Mouse (Mus musculus) erythroid progenitor cell, adult 5-6 weeks (primary cell): ENCODE measurements around the gene Eps8l1. TPM values are rescaled to one million over a fixed set of nuclear protein-coding genes. Genes with fewer than 3 reads are reported as not detected.

Experiments used
- ATAC-seq: replicated peaks from 2 replicates; pipeline ENCODE4 v1.8.0; 2016; ENCODE audit warnings: moderate number of reproducible peaks, mild to moderate bottlenecking, moderate TSS enrichment, inconsistent platforms; ENCODE audit not compliant: poor library complexity, low FRiP score, severe bottlenecking
- total RNA-seq, 2 experiments: library from RNA; stranded (forward) in 1 of 2; stranded (reverse) in 1 of 2; fragments of 150-400 nt in 1 of 2; fragments of 186-747, 209-891 nt in 1 of 2; gene quantifications; 2 replicates each; pipeline versions ENCODE4 v1.2.3 to v1.2.4; 2015 to 2017; ENCODE audit warnings: low replicate concordance in 2 of 2

The Eps8l1 gene
- total RNA-seq, 2 experiments from 2014 or later: 2.9 to 11.2 TPM

- ATAC-seq: no peak
These were observed 66.8 kb downstream of the Eps8l1 start for GRCm38 (mm10) chr7:4527302-4527689.

Other genes starting within 250 kb of the Eps8l1 start
- 1.1 TPM in 1 of 2 replicates, not detected in the other for gene Lilra5, start 222.9 kb upstream of the Eps8l1 start, total RNA-seq (2015; ENCODE audit: low replicate concordance)
- gene Lilra5, start 222.9 kb upstream of the Eps8l1 start, total RNA-seq (2017; ENCODE audit: low replicate concordance): 0.77 and 1.7 TPM in 2 replicates
- gene Ncr1, start 123.0 kb upstream of the Eps8l1 start, total RNA-seq (2015; ENCODE audit: low replicate concordance): 3.6 TPM in 1 of 2 replicates, not detected in the other
- 2.1 and 6.4 TPM in 2 replicates for gene Ncr1, start 123.0 kb upstream of the Eps8l1 start, total RNA-seq (2017; ENCODE audit: low replicate concordance)
- gene Gp6, start 62.9 kb upstream of the Eps8l1 start, total RNA-seq (2015; ENCODE audit: low replicate concordance): not detected in 2 replicates
- gene Gp6, start 62.9 kb upstream of the Eps8l1 start, total RNA-seq (2017; ENCODE audit: low replicate concordance): not detected in 2 replicates
- gene Rdh13, start 15.0 kb upstream of the Eps8l1 start, total RNA-seq (2015; ENCODE audit: low replicate concordance): 0.72 and 1.3 TPM in 2 replicates
- gene Rdh13, start 15.0 kb upstream of the Eps8l1 start, total RNA-seq (2017; ENCODE audit: low replicate concordance): 0.45 and 1.5 TPM in 2 replicates
- 73.9 and 133 TPM in 2 replicates for gene Ppp1r12c, start 41.0 kb downstream of the Eps8l1 start, total RNA-seq (2015; ENCODE audit: low replicate concordance)
- gene Ppp1r12c, start 41.0 kb downstream of the Eps8l1 start, total RNA-seq (2017; ENCODE audit: low replicate concordance): 123 and 130 TPM in 2 replicates
- 1.4 TPM in 1 of 2 replicates, not detected in the other for gene Tnnt1, start 55.7 kb downstream of the Eps8l1 start, total RNA-seq (2015; ENCODE audit: low replicate concordance)
- gene Tnnt1, start 55.7 kb downstream of the Eps8l1 start, total RNA-seq (2017; ENCODE audit: low replicate concordance): 3.9 TPM in 1 of 2 replicates, not detected in the other
- gene Tnni3, start 63.6 kb downstream of the Eps8l1 start, total RNA-seq (2015; ENCODE audit: low replicate concordance): not detected in 2 replicates
- gene Tnni3, start 63.6 kb downstream of the Eps8l1 start, total RNA-seq (2017; ENCODE audit: low replicate concordance): not detected in 2 replicates
- gene Dnaaf3, start 71.8 kb downstream of the Eps8l1 start, total RNA-seq (2015; ENCODE audit: low replicate concordance): not detected in 2 replicates
- gene Dnaaf3, start 71.8 kb downstream of the Eps8l1 start, total RNA-seq (2017; ENCODE audit: low replicate concordance): 0.64 TPM in 1 of 2 replicates, not detected in the other
- not detected in 2 replicates for gene Syt5, start 86.9 kb downstream of the Eps8l1 start, total RNA-seq (2015; ENCODE audit: low replicate concordance)
- not detected in 2 replicates for gene Syt5, start 86.9 kb downstream of the Eps8l1 start, total RNA-seq (2017; ENCODE audit: low replicate concordance)
- not detected in 2 replicates for gene Ptprh, start 143.4 kb downstream of the Eps8l1 start, total RNA-seq (2015; ENCODE audit: low replicate concordance)
- not detected in 2 replicates for gene Ptprh, start 143.4 kb downstream of the Eps8l1 start, total RNA-seq (2017; ENCODE audit: low replicate concordance)
- gene Tmem86b, start 170.7 kb downstream of the Eps8l1 start, total RNA-seq (2015; ENCODE audit: low replicate concordance): 72.1 and 91.0 TPM in 2 replicates
- gene Tmem86b, start 170.7 kb downstream of the Eps8l1 start, total RNA-seq (2017; ENCODE audit: low replicate concordance): 37.6 and 45.8 TPM in 2 replicates
- 62.0 and 84.3 TPM in 2 replicates for gene Ppp6r1, start 198.3 kb downstream of the Eps8l1 start, total RNA-seq (2015; ENCODE audit: low replicate concordance)
- gene Ppp6r1, start 198.3 kb downstream of the Eps8l1 start, total RNA-seq (2017; ENCODE audit: low replicate concordance): 73.6 and 85.1 TPM in 2 replicates
- gene Hspbp1, start 224.4 kb downstream of the Eps8l1 start, total RNA-seq (2015; ENCODE audit: low replicate concordance): 4.0 and 32.3 TPM in 2 replicates
- 2.8 and 3.2 TPM in 2 replicates for gene Hspbp1, start 224.4 kb downstream of the Eps8l1 start, total RNA-seq (2017; ENCODE audit: low replicate concordance)
- not detected in 2 replicates for gene Brsk1, start 229.9 kb downstream of the Eps8l1 start, total RNA-seq (2015; ENCODE audit: low replicate concordance)
- gene Brsk1, start 229.9 kb downstream of the Eps8l1 start, total RNA-seq (2017; ENCODE audit: low replicate concordance): not detected in 2 replicates